Mouse (Mus musculus) layer of hippocampus, adult 9-11 months (tissue): ENCODE data around the gene Zfp426.

Experiments used
- DNase-seq: peaks from one replicate; pipeline ENCODE4 v3.0.0; 2022

Gene Zfp426

GRCm38 (mm10) chr9:20453647-20454046, 38.9 kb downstream of the Zfp426 start:
- DNase-seq: no peak

GRCm38 (mm10) chr9:20451493-20451892, 41.1 kb downstream of the Zfp426 start:
- no peak for DNase-seq

- no peak for DNase-seq
Observed at GRCm38 (mm10) chr9:20443183-20443783, 49.3 kb downstream of the Zfp426 start.

- DNase-seq: no peak
Observed at GRCm38 (mm10) chr9:20430004-20430403, 62.5 kb downstream of the Zfp426 start.
